Mouse (Mus musculus): ENCODE measurements around the gene Usp37. TPM values are rescaled to one million over a fixed set of nuclear protein-coding genes. Genes with fewer than 3 reads are reported as not detected.
"Not testable (repeated sequence)": the region's sequence is repeated elsewhere in the genome, so short reads cannot be mapped to it uniquely, and the experiment has no call there.

Usp37 gene
- polyA plus RNA-seq, 1 experiment: 10.4 TPM

DNA sequence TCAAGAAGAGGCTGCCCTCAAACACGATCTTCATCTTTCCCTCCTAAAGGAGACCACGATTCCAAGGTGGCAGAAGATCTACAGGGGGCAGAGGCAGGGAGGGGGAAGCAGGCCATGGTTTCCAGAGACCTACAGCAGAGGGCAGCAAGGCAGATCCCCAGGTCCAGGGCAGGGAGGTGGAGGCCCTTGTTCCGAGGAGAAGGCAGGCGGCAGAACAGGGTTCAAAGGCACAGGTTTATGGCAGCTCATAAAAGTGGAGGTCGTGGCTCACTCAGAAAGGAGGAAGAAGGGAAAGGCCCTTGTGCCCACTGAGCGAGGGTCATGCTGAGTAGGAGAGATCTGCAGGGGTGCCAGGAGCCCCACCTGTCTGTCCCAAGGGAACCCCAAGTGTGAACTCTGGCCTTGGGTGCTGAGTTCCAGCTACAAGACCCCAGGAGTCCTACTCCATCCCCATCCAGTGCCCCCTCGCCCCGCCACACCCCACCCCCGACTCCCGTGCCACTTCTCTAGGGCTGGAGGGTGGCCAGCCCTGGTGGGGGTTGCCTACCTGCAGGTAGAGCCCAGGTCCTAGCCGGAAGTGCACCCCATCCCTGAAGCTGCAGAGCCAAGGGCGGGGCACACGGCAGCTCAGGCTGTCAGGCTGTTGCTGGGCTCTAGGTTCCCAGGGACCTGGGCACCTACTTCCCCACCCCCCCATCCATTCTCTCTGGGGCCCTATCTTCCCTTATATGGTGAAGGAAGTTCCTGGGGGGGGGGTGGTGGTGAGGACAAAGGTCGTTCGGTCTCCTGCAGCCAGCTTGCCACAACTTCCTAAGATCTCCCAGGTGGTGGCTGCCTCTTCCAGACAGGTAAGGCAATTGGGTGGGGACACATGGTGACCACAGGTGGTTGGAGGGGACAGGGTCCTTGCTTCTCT is 135.2 kb downstream of the Usp37 start, which contains the start of gene Vil1:
Gene Vil1 (plus strand): TSS at position 788 of the 916 bp plus-strand sequence.
- Histone ChIP-seq H3K27ac (ENCODE audit: insufficient read depth, low read length) (no peak within 1 kb of the TSS), H3K4me3 (ENCODE audit: insufficient read depth, low read length) (no peak within 1 kb of the TSS), H3K4me1 (ENCODE audit: control insufficient read depth, insufficient read depth, low read length) (no peaks in the 10 kb centered on the region)
- TF ChIP-seq CTCF (IDR thresholded peaks at IDR 0.05; ENCODE audit: extremely low read depth, insufficient read depth, low read length) (no peak), POLR2A (IDR thresholded peaks at IDR 0.05; ENCODE audit: extremely low read depth, insufficient read depth, low read length) (no peak)

DNA sequence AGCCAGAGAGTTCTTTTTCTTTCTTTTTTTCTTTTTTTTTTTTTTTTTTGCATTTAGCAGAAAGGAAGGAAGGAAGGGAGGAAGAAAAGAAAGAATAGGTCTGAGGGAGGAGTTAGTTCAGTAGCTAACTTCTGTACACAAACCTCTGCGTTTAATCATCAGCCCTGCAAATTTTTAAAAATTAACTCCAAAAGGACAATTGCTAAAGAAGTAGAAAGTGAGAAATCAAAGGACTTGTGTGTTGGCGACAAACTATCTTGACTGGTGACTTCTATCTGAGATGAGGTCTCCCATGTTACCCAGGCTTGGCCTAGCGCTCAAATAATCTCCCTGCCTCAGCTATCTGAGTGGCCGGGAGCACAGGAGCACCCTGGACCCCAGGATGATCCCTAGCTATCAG is 139.9 kb downstream of the Usp37 start:
- no peak overlapping the region for H3K27ac ChIP-seq (ENCODE audit: insufficient read depth, low read length)
- H3K4me3 ChIP-seq (ENCODE audit: insufficient read depth, low read length): no peak overlapping the region
- TF ChIP-seq POLR2A (IDR thresholded peaks at IDR 0.05; ENCODE audit: extremely low read depth, insufficient read depth, low read length) (no peak), CTCF (IDR thresholded peaks at IDR 0.05; ENCODE audit: extremely low read depth, insufficient read depth, low read length) (no peak)
- no peaks in the 10 kb centered on the region for H3K4me1 ChIP-seq (ENCODE audit: control insufficient read depth, insufficient read depth, low read length)

DNA sequence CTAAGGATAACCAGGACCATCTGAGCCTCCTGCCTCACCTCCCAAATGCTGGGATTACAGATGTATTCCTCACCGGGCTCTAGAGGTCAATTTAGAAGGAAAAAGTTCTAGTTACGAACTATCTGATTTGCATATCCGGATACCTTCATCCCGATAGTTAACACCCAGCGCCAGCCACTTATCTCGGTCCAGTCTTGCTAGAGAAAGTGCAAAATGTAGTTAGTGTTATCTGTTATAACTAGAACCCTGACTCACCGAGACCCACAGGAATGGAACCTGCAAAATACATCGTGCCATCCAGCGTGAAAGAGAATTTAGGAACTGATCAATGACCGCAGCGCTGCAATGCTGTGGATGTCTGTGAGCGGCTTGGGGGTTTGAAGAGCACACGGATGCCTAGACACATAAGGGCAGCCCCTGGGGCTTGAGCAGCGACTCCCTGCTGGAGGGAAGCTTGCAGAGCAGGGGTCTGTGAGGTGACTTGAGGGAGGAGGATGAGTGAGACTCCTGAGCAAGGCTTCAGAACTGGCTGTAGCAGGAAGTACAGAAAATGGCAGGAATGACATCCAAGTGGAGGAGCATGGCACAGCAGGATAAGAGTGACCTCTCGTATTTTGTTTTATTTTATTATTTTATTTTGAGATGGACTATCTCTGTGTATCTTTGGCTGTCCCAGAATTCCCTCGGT is 142.9 kb downstream of the Usp37 start:
- TF ChIP-seq POLR2A (IDR thresholded peaks at IDR 0.05; ENCODE audit: extremely low read depth, insufficient read depth, low read length) (no peak), CTCF (IDR thresholded peaks at IDR 0.05; ENCODE audit: extremely low read depth, insufficient read depth, low read length) (no peak)
- H3K4me1 ChIP-seq (ENCODE audit: control insufficient read depth, insufficient read depth, low read length): 0 out of 2 replicates have a peak, but pooled peaks cover 2% of the 10 kb centered on the region
- no peak overlapping the region for H3K27ac ChIP-seq (ENCODE audit: insufficient read depth, low read length)
- H3K4me3 ChIP-seq (ENCODE audit: insufficient read depth, low read length): no peak overlapping the region

DNA sequence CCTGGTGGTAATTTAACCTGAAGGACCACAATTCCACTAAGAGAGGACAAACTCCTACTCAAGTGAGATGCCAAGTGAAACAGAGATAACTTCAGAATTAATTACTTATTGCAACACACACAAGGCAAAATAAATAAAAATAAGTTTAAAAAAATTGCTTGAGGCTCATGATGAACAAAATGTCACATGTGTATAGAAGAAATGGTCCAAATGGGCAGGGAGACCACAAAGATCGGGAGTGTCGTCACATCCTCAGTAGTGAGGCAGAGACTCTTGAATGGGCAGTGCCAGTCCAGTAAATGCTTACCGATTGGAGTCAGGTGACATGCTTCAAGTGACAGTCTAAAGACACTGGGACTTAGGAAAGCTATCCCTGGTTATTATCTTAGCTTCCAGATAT is 143.6 kb downstream of the Usp37 start:
- no peak overlapping the region for H3K27ac ChIP-seq (ENCODE audit: insufficient read depth, low read length)
- H3K4me1 ChIP-seq (ENCODE audit: control insufficient read depth, insufficient read depth, low read length): 0 out of 2 replicates have a peak, but pooled peaks cover 2% of the 10 kb centered on the region
- H3K4me3 ChIP-seq (ENCODE audit: insufficient read depth, low read length): no peak overlapping the region
- TF ChIP-seq POLR2A (IDR thresholded peaks at IDR 0.05; ENCODE audit: extremely low read depth, insufficient read depth, low read length) (no peak), CTCF (IDR thresholded peaks at IDR 0.05; ENCODE audit: extremely low read depth, insufficient read depth, low read length) (no peak)

DNA sequence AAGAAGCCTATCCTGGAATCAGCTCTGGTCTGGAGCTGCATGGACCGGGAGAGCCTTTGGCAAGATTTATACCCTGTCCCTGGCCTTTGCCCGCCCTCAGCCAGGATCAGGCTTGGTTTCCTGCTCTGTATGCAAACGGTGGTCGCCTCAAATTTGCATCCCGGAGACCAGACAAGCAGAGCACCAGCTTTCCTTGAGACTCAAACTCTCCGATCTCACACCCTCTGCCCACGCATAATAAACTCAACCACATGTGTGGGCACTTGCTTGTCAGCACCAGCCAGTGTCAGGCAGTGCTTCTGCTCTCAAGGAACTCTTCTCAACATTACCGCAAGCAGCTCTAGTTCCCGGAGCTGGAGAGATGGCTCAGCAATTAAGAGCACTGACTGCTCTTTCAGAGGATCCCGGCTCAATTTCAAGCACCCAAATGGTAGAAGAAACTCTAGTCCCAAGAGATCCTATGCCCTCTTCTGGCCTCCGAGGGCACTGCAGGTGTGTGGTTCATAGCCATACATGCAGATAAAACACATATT is 146.1 kb downstream of the Usp37 start:
- peak; percentile 42 for TF ChIP-seq CTCF (IDR thresholded peaks at IDR 0.05; ENCODE audit: extremely low read depth, insufficient read depth, low read length)
- no peak for TF ChIP-seq POLR2A (IDR thresholded peaks at IDR 0.05; ENCODE audit: extremely low read depth, insufficient read depth, low read length)
- Histone ChIP-seq H3K27ac (ENCODE audit: insufficient read depth, low read length) (peak overlapping the region; percentile 2; the same call in 1 of the 2 replicates), H3K4me3 (ENCODE audit: insufficient read depth, low read length) (peak overlapping the region; percentile 18), H3K4me1 (ENCODE audit: control insufficient read depth, insufficient read depth, low read length) (0 out of 2 replicates have a peak, but pooled peaks cover 2% of the 10 kb centered on the region)

DNA sequence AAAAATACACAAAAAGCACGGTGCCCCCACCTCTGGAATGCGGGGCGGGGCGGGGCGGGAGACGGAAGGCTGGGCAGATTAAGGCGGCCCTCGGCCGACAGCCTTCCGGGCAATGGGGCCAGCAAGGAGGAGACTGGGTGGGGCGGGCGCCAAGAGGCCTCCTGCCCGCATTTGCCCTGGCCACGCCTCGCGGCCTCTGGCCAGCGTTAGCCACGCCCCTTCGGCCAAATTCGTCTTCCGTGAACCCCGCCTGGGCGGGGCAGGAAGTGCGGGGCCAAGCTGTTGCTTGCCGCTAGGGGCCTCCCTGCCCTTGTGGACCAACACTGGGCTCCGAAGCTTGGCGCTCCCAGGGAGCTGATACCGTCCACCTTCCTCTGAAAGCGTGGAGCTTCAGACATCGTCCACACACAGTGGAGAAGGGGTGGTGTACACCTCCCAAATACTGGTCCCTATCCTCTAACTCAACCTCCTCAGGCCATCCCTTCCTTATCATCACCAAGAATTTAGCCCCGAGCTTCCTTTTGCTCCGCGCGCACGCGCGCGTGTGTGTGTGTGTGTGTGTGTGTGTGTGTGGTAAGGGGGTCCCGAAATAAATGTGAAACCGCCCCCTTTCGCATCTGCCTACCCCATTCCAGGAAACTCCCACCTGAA is 146.7 kb downstream of the Usp37 start:
- peak; percentile 44 for TF ChIP-seq CTCF (IDR thresholded peaks at IDR 0.05; ENCODE audit: extremely low read depth, insufficient read depth, low read length)
- peak; percentile 58; the same call in 1 of the 2 replicates for TF ChIP-seq POLR2A (IDR thresholded peaks at IDR 0.05; ENCODE audit: extremely low read depth, insufficient read depth, low read length)
- peak overlapping the region; percentile 18 for H3K4me3 ChIP-seq (ENCODE audit: insufficient read depth, low read length)
- H3K27ac ChIP-seq (ENCODE audit: insufficient read depth, low read length): peak overlapping the region; percentile 2; the same call in 1 of the 2 replicates
- 0 out of 2 replicates have a peak, but pooled peaks cover 2% of the 10 kb centered on the region for H3K4me1 ChIP-seq (ENCODE audit: control insufficient read depth, insufficient read depth, low read length)

DNA sequence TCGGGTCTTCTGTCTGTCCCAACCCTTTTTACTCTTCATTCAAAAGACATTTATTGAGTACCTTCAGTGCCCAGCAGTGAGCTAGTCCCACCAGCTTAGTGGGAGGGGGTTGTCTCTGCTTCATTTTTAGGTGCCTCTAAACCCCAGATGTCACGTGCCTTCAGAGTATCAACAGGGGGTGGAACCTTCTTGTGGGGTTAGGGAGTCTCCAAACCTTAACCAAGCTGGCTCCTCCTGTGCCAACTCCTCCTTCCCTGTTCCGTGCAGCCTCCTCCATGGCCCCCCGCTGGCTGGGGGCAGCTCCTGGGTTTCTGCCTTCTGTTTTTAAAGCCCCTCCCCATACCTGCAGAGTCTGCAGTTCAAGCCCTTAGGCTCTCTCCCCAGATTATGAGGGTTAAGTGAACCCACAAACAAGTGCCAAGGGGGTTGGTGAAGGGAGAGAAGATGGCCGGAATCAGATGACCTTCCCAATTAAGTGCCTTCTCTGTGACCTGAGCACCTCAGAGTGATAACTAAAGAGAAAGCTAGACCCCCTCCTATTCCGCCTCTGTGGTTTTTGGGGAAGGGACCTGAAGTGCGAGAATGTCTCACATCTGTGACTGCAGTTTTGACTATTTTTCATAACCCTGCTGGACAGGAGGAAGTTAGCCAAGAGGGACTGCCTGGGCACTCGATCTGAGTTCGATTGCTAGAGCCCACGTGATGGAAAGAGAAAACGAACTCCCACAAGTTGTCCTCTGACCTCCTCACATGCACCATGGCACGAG is 147.4 kb downstream of the Usp37 start:
- H3K4me3 ChIP-seq (ENCODE audit: insufficient read depth, low read length): peak overlapping the region; percentile 18; the same call in 1 of the 2 replicates
- not testable (repeated sequence) for H3K27ac ChIP-seq (ENCODE audit: insufficient read depth, low read length); H3K4me1 ChIP-seq (ENCODE audit: control insufficient read depth, insufficient read depth, low read length)

DNA sequence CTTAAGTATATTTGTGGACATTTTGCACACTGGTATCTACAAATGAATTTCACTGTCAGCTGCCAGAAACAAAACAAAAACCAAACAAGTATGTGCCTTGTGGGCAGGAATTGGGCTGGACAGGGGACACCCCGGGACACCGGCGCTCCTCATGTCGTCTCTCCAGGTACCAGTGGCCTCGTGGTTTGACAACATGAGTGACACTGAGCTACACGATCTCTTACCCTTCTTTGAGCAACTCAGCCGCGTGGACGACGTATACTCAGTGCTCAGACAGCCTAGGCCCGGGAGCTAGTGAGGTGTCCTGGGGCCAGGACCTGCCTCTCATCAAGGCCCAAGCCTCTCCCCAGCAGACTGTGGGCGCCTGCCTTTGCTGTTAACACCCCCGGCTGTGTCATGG is 148.8 kb downstream of the Usp37 start:
- no peak overlapping the region for H3K4me3 ChIP-seq (ENCODE audit: insufficient read depth, low read length)
- TF ChIP-seq CTCF (IDR thresholded peaks at IDR 0.05; ENCODE audit: extremely low read depth, insufficient read depth, low read length) (no peak), POLR2A (IDR thresholded peaks at IDR 0.05; ENCODE audit: extremely low read depth, insufficient read depth, low read length) (no peak)
- H3K4me1 ChIP-seq (ENCODE audit: control insufficient read depth, insufficient read depth, low read length): 0 out of 2 replicates have a peak, but pooled peaks cover 2% of the 10 kb centered on the region
- H3K27ac ChIP-seq (ENCODE audit: insufficient read depth, low read length): no peak overlapping the region

All from cortical plate, adult 2 months (tissue).